Mouse (Mus musculus) limb, embryonic 15.5 days (tissue): ENCODE measurements at regions not wholly inside any gene's neighbourhood (a gene's known extent, or its start where the extent isn't known, plus 50 kb on each side); places are given as distances from the start of the nearest gene placed in this dataset.

Source experiments
- ATAC-seq: fragments of 200-750 bp; cut with Nextera tagmentation; 2 replicates; pipeline ENCODE4 v1.8.0; 2017; ENCODE audit warnings: low read depth, moderate TSS enrichment; ENCODE audit not compliant: insufficient number of reproducible peaks, low FRiP score, low TSS enrichment
- H3K27ac ChIP-seq: fragments of 300-500 bp; sonication (generic); 2 replicates; pipeline ENCODE4 v1.5.1; 2015; ENCODE audit warnings: moderate library complexity, mild to moderate bottlenecking, inconsistent platforms
- H3K27me3 ChIP-seq: fragments of 300-500 bp; sonication (generic); 2 replicates; pipeline ENCODE4 v1.6.1; 2015; ENCODE audit warnings: inconsistent platforms
- H3K36me3 ChIP-seq: fragments of 300-500 bp; sonication (generic); 2 replicates; pipeline ENCODE4 v1.6.1; 2015; ENCODE audit warnings: inconsistent platforms
- H3K4me1 ChIP-seq: fragments of 300-500 bp; sonication (generic); 2 replicates; pipeline ENCODE4 v1.6.1; 2015; ENCODE audit warnings: inconsistent platforms
- H3K4me2 ChIP-seq: fragments of 300-500 bp; sonication (generic); 2 replicates; pipeline ENCODE4 v1.6.1; 2015; ENCODE audit warnings: mild to moderate bottlenecking, inconsistent platforms
- H3K4me3 ChIP-seq: fragments of 300-500 bp; sonication (generic); 2 replicates; pipeline ENCODE4 v1.5.1; 2015; ENCODE audit warnings: mild to moderate bottlenecking, inconsistent platforms
- H3K9ac ChIP-seq: fragments of 300-500 bp; sonication (generic); 2 replicates; pipeline ENCODE4 v1.6.1; 2015; ENCODE audit warnings: inconsistent platforms
- H3K9me3 ChIP-seq: fragments of 300-500 bp; sonication (generic); 2 replicates; pipeline ENCODE4 v1.6.1; 2016; ENCODE audit warnings: inconsistent platforms
- WGBS: fragments of 180-500 bp; shearing (Covaris S2); methylation state at CpG from one replicate; pipeline ENCODE4 v1.1.7; 2015; 5-methylcytosine and 5-hydroxymethylcytosine counted together

DNA sequence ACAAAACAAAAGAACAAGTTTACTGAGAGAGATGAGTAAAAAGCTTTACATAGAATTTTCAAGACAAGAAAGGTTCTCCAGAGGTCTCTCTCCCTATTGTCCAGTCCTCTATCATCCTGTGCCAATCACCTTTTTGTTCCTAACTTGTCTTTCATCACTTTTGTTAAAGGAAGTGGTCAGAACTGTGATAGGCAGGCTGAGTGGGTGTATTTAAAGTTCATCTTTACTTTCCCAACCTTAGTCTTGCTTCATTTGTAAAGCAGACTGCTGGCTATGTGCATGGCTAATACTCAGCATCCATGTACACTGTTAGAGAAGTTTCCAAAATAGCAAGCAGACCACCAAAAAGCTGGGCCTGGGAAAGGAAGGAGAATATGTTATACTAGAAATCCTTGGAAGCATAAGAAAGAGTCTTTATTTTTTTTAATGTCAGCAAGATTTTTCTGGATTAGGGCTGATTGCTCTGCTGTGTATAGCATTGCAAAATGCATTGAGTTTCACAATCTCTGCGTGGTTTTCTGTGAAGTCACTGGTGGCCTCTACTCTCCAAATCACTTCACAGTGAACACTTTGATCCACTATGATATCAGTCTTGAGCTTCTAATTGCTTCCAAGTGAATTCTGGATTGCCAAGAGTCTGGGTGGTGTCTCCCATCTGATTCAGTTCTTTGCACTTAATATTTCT is 973.8 kb downstream of the Gsdmc2 start:
- Histone ChIP-seq H3K36me3 (no peaks in the 10 kb centered on the region), H3K4me2 (no peak overlapping the region), H3K9me3 (no peaks in the 10 kb centered on the region), H3K27ac (no peak overlapping the region), H3K4me1 (no peaks in the 10 kb centered on the region), H3K27me3 (no peaks in the 10 kb centered on the region), H3K4me3 (no peak overlapping the region), H3K9ac (no peak overlapping the region)
- no peak for ATAC-seq
- WGBS: 72% methylated on average over 1 of the region's 1 CpGs

- H3K4me2 ChIP-seq: no peak overlapping the region
- H3K4me1 ChIP-seq: no peaks in the 10 kb centered on the region
- H3K27ac ChIP-seq: no peak overlapping the region
- no peaks in the 10 kb centered on the region for H3K9me3 ChIP-seq
- H3K36me3 ChIP-seq: no peaks in the 10 kb centered on the region
- no peak overlapping the region for H3K9ac ChIP-seq
- no peaks in the 10 kb centered on the region for H3K27me3 ChIP-seq
- ATAC-seq: no peak
- 89% methylated on average over 1 of the region's 1 CpGs for WGBS
- no peak overlapping the region for H3K4me3 ChIP-seq
Measured at GRCm38 (mm10) chr15:62862574-62862973, 982.4 kb downstream of the Gsdmc2 start.

GRCm38 (mm10) chr15:62861422-62861821 is 983.6 kb downstream of the Gsdmc2 start:
- H3K4me2 ChIP-seq: no peak overlapping the region
- H3K9me3 ChIP-seq: no peaks in the 10 kb centered on the region
- H3K27me3 ChIP-seq: no peaks in the 10 kb centered on the region
- H3K27ac ChIP-seq: no peak overlapping the region
- no peak for ATAC-seq
- H3K4me1 ChIP-seq: no peaks in the 10 kb centered on the region
- no peak overlapping the region for H3K9ac ChIP-seq
- no peaks in the 10 kb centered on the region for H3K36me3 ChIP-seq
- no peak overlapping the region for H3K4me3 ChIP-seq

GRCm38 (mm10) chr15:62849326-62849725 is 995.7 kb downstream of the Gsdmc2 start:
- H3K4me2 ChIP-seq: no peak overlapping the region
- H3K27ac ChIP-seq: no peak overlapping the region
- H3K36me3 ChIP-seq: no peaks in the 10 kb centered on the region
- no peak for ATAC-seq
- H3K4me1 ChIP-seq: no peaks in the 10 kb centered on the region
- no peaks in the 10 kb centered on the region for H3K9me3 ChIP-seq
- H3K9ac ChIP-seq: no peak overlapping the region
- no peaks in the 10 kb centered on the region for H3K27me3 ChIP-seq
- H3K4me3 ChIP-seq: no peak overlapping the region

GRCm38 (mm10) chr15:62845884-62846283 is 999.1 kb downstream of the Gsdmc2 start:
- Histone ChIP-seq H3K4me3 (no peak overlapping the region), H3K9ac (no peak overlapping the region), H3K4me1 (no peaks in the 10 kb centered on the region), H3K9me3 (no peaks in the 10 kb centered on the region), H3K36me3 (no peaks in the 10 kb centered on the region), H3K27me3 (no peaks in the 10 kb centered on the region), H3K27ac (no peak overlapping the region), H3K4me2 (no peak overlapping the region)
- WGBS: 78% methylated on average over 3 of the region's 3 CpGs
- no peak for ATAC-seq

DNA sequence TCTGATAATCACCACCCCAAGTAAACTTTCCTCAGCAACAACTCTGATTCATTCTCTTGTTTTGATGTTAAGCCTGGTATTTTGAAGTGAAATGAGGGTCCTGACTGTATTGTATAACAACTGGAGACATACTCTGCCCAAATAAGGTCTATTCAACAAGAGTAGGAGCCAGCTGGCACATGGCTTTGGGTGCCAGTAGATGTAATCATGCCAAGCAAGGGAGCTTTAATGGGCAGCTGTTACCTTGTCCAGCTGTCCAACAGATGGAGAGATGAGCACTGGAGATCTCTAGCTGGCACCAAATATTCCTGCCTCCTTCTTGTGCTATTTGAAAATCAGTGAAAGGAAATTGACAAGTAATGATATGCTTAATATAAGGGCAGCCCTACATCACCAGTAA is 1019.4 kb downstream of the Gsdmc2 start:
- no peak overlapping the region for H3K27ac ChIP-seq

DNA sequence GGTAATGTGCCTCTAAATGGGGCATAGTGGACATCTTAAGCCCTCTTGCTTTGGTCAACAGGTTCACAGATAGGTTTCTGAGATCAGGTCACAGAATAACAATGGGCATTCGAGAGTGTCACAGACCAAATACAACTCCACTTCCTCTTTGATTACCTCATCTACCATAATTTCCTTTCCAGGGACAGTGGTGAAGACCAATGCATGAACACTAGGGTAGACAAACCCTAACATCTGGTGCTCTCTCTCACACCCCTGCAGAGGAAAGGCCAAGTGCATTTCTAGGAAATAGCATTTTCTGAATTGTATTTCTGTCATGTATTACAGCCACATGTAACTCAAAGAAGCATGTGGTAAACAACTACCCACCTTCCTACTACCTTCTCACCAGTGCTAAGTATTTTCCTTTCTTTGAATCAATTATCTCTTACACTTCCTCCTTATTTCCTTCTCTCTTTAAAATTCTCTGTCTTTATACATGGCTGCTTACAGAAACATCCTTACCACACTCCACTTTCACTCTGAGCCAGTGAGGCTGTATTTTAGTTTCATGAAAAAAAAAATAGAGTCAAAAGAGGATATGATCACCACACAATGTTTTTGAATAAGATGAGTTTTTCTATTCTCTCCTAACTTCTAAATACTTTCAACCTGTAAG is 1021.0 kb downstream of the Gsdmc2 start:
- no peak overlapping the region for H3K27ac ChIP-seq
- H3K4me2 ChIP-seq: no peak overlapping the region
- no peak for ATAC-seq
- H3K9me3 ChIP-seq: no peaks in the 10 kb centered on the region
- no peaks in the 10 kb centered on the region for H3K27me3 ChIP-seq
- no peaks in the 10 kb centered on the region for H3K36me3 ChIP-seq
- WGBS: 82% methylated on average over 1 of the region's 1 CpGs
- no peak overlapping the region for H3K9ac ChIP-seq
- no peak overlapping the region for H3K4me3 ChIP-seq
- H3K4me1 ChIP-seq: no peaks in the 10 kb centered on the region

More for the DNA sequence above, 1019.4 kb downstream of the Gsdmc2 start:
- no peak for ATAC-seq
- Histone ChIP-seq H3K27me3 (no peaks in the 10 kb centered on the region), H3K36me3 (no peaks in the 10 kb centered on the region), H3K9ac (no peak overlapping the region), H3K9me3 (no peaks in the 10 kb centered on the region), H3K4me2 (no peak overlapping the region), H3K4me3 (no peak overlapping the region), H3K4me1 (no peaks in the 10 kb centered on the region)

DNA sequence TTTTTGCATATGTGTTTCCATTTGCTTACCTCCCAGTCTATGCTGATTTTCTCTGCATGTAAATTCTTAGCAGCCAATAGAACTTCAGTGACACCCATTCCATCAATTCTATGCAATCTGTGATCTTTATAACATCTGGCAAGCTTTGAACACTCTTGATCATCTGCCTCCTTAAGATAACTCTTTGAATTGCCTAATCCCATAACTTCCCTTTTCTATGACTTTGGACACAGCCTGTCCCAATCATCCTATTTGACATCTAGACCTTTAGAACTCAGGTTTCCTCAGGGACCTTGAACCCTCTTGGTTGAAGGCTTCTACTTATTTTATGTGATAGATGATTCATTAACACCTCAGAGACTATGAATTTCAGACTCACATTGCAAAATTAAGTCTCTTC is 1022.7 kb downstream of the Gsdmc2 start:
- H3K4me2 ChIP-seq: no peak overlapping the region
- no peak overlapping the region for H3K27ac ChIP-seq
- no peaks in the 10 kb centered on the region for H3K36me3 ChIP-seq
- H3K4me1 ChIP-seq: no peaks in the 10 kb centered on the region
- H3K4me3 ChIP-seq: no peak overlapping the region
- no peak for ATAC-seq
- no peaks in the 10 kb centered on the region for H3K9me3 ChIP-seq
- no peaks in the 10 kb centered on the region for H3K27me3 ChIP-seq
- no peak overlapping the region for H3K9ac ChIP-seq

- H3K27ac ChIP-seq: no peak overlapping the region
- H3K9me3 ChIP-seq: no peaks in the 10 kb centered on the region
- no peaks in the 10 kb centered on the region for H3K36me3 ChIP-seq
- no peak overlapping the region for H3K9ac ChIP-seq
- no peak for ATAC-seq
- no peak overlapping the region for H3K4me3 ChIP-seq
- H3K4me2 ChIP-seq: no peak overlapping the region
- WGBS: 91% methylated on average over 1 of the region's 1 CpGs
- no peaks in the 10 kb centered on the region for H3K4me1 ChIP-seq
- no peaks in the 10 kb centered on the region for H3K27me3 ChIP-seq
Measured at GRCm38 (mm10) chr15:62813093-62813492, 1031.9 kb downstream of the Gsdmc2 start.

DNA sequence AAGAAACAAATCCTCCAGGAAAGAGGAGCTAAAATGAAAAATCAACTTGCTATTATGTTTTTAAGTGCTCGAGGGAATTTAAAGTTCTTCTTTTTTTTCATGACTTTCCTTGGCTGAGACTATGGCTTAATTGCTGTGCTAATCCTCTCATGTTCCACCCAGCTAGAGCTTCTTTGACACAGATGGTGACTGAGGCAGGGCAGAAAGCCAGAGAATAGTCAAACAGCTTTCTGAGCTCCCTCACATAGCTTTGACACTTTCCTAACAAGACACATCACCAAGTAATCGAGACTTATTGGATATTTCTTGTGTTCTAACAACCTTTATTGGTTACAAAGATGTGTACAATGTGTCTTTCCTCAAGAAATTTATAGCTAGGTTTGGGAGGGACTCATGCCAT is 1033.0 kb downstream of the Gsdmc2 start:
- WGBS: 41% methylated on average over 2 of the region's 2 CpGs
- H3K4me1 ChIP-seq: no peaks in the 10 kb centered on the region
- H3K27me3 ChIP-seq: no peaks in the 10 kb centered on the region
- no peak overlapping the region for H3K27ac ChIP-seq
- no peaks in the 10 kb centered on the region for H3K9me3 ChIP-seq
- no peak for ATAC-seq
- no peaks in the 10 kb centered on the region for H3K36me3 ChIP-seq
- no peak overlapping the region for H3K9ac ChIP-seq
- no peak overlapping the region for H3K4me3 ChIP-seq
- H3K4me2 ChIP-seq: no peak overlapping the region

DNA sequence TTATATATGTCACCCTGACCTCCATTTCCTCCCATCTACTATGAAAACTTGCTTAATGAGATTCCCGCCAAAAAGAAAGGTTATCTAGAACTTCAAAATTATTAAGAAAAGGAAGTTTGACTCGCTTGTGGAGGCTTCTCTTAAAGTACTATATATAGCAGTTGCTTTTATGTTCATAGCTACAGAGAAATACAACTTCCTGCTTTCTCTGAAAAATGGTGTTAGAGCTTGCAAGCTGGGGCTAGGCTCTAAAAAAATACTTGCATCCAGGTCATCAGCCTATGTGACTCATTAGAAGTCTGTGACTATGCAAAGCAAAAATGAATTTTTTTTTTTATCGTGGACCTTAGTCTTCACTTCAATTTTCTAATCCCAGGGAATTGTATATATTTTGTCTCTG is 1035.7 kb downstream of the Gsdmc2 start:
- 71% methylated on average over 3 of the region's 3 CpGs for WGBS
- Histone ChIP-seq H3K9me3 (no peaks in the 10 kb centered on the region), H3K27me3 (no peaks in the 10 kb centered on the region), H3K4me3 (no peak overlapping the region), H3K4me2 (no peak overlapping the region), H3K27ac (no peak overlapping the region), H3K9ac (no peak overlapping the region), H3K4me1 (no peaks in the 10 kb centered on the region), H3K36me3 (no peaks in the 10 kb centered on the region)
- no peak for ATAC-seq

DNA sequence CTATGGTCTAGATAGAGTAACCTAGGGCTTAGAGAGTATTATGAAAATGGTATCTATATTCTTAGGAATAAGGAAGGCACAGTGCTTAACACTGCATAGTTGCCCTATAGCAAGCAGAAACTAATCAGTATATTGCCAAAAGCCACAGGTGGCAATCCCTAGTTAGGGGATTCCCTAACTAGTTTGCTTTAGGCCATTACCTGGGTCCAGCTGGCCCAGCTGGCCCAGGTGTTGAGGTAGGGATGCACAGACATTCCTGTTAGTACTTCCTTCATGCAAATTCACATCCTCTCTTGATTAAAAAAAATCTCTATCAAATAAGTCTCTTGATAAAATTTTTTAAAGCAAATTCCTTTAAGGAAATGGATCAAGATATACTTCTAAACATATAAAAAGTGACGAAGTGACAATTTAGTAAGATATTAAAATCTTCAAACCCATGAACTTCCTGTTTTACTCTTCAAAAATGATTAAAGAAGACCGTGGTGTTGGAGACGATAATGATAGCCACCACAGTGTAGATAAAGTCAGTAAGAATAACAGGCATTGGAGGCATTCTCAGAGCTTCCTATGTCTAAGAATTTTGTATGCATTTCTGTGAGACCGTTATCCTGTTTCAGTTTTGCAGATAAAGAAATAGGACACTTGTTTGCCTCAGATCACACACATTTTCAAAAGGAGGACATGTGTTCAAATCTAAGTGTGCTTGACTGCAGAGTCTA is 1036.7 kb downstream of the Gsdmc2 start:
- no peaks in the 10 kb centered on the region for H3K27me3 ChIP-seq
- WGBS: 88% methylated on average over 4 of the region's 4 CpGs
- H3K27ac ChIP-seq: no peak overlapping the region

More for the DNA sequence above, 1036.7 kb downstream of the Gsdmc2 start:
- no peak for ATAC-seq
- Histone ChIP-seq H3K9ac (no peak overlapping the region), H3K4me1 (no peaks in the 10 kb centered on the region), H3K9me3 (no peaks in the 10 kb centered on the region), H3K4me2 (no peak overlapping the region), H3K4me3 (no peak overlapping the region), H3K36me3 (no peaks in the 10 kb centered on the region)
